Mouse (Mus musculus) stomach, embryonic 15.5 days (tissue): ENCODE measurements around the gene Foxp1. TPM values are rescaled to one million over a fixed set of nuclear protein-coding genes. Genes with fewer than 3 reads are reported as not detected.

Experiments used
- ATAC-seq: fragments of 200-750 bp; cut with Nextera tagmentation; 2 replicates; pipeline ENCODE4 v1.8.0; 2017; ENCODE audit warnings: low read depth, moderate number of reproducible peaks, moderate TSS enrichment; ENCODE audit not compliant: insufficient read depth, low FRiP score
- H3K27ac ChIP-seq: fragments of 300-500 bp; sonication (generic); 2 replicates; pipeline ENCODE4 v1.5.1; 2015; ENCODE audit warnings: mild to moderate bottlenecking, inconsistent platforms
- H3K27me3 ChIP-seq: fragments of 300-500 bp; sonication (generic); replicated peaks from 2 replicates; pipeline ENCODE4 v1.6.1; 2015; ENCODE audit warnings: inconsistent platforms
- H3K36me3 ChIP-seq: fragments of 300-500 bp; sonication (generic); 2 replicates; pipeline ENCODE4 v1.6.1; 2015; ENCODE audit warnings: inconsistent platforms
- H3K4me1 ChIP-seq: fragments of 300-500 bp; sonication (generic); 2 replicates; pipeline ENCODE4 v1.6.1; 2015; ENCODE audit warnings: inconsistent platforms
- H3K4me2 ChIP-seq: fragments of 300-500 bp; sonication (generic); 2 replicates; pipeline ENCODE4 v1.6.1; 2015; ENCODE audit warnings: mild to moderate bottlenecking, inconsistent platforms
- H3K4me3 ChIP-seq: fragments of 300-500 bp; sonication (generic); replicated peaks from 2 replicates; pipeline ENCODE4 v1.5.1; 2015; ENCODE audit warnings: inconsistent platforms
- H3K9ac ChIP-seq: fragments of 300-500 bp; sonication (generic); 2 replicates; pipeline ENCODE4 v1.6.1; 2015; ENCODE audit warnings: inconsistent platforms
- H3K9me3 ChIP-seq: fragments of 300-500 bp; sonication (generic); 2 replicates; pipeline ENCODE4 v1.6.1; 2016; ENCODE audit warnings: inconsistent platforms
- whole genome bisulfite sequencing: fragments of 180-500 bp; shearing (Covaris S2); methylation state at CpG from one replicate; pipeline ENCODE4 v1.1.7; 2015; 5-methylcytosine and 5-hydroxymethylcytosine counted together
- polyA plus RNA-seq: library from polyadenylated mRNA; unstranded; fragments of >200 nt; fragmentation: Nextera tagmentation; extraction: Ambion mirVana; gene quantifications from 2 replicates; pipeline ENCODE4 v1.2.1, GENCODE M21; 2015

The Foxp1 gene
- polyA plus RNA-seq, 1 experiment from 2014 or later = 105 TPM

- no peak overlapping the region for H3K4me2 ChIP-seq
- no peaks in the 10 kb centered on the region for H3K27me3 ChIP-seq
- H3K4me1 ChIP-seq = peaks cover 13% of the 10 kb centered on the region; the same call in 1 of the 2 replicates
- 49% methylated on average over 3 of the region's 3 CpGs for WGBS
- H3K27ac ChIP-seq = no peak overlapping the region
- ATAC-seq = no peak
- H3K9ac ChIP-seq = no peak overlapping the region
- H3K9me3 ChIP-seq = no peaks in the 10 kb centered on the region
- H3K36me3 ChIP-seq = 0 out of 2 replicates have a peak, but pooled peaks cover 7% of the 10 kb centered on the region
- H3K4me3 ChIP-seq = no peak overlapping the region
These were observed 120.2 kb downstream of the Foxp1 start for GRCm38 (mm10) chr6:99402370-99402769.

GRCm38 (mm10) chr6:99401801-99402200, 120.7 kb downstream of the Foxp1 start:
- 63% methylated on average over 6 of the region's 6 CpGs for WGBS
- ATAC-seq = no peak
- H3K4me3 ChIP-seq = no peak overlapping the region
- no peaks in the 10 kb centered on the region for H3K27me3 ChIP-seq
- no peak overlapping the region for H3K9ac ChIP-seq
- H3K9me3 ChIP-seq = no peaks in the 10 kb centered on the region
- H3K36me3 ChIP-seq = 0 out of 2 replicates have a peak, but pooled peaks cover 7% of the 10 kb centered on the region
- 0 out of 2 replicates have a peak overlapping the region, but pooled peaks have one; percentile 38 for H3K27ac ChIP-seq
- no peak overlapping the region for H3K4me2 ChIP-seq
- H3K4me1 ChIP-seq = peaks cover 13% of the 10 kb centered on the region; the same call in 1 of the 2 replicates

GRCm38 (mm10) chr6:99401211-99401610, 121.3 kb downstream of the Foxp1 start:
- 44% methylated on average over 2 of the region's 2 CpGs for WGBS
- Histone ChIP-seq H3K4me1 (peaks cover 13% of the 10 kb centered on the region; the same call in 1 of the 2 replicates), H3K9ac (no peak overlapping the region), H3K27me3 (no peaks in the 10 kb centered on the region), H3K27ac (peak overlapping the region; percentile 38; the same call in 1 of the 2 replicates), H3K4me2 (no peak overlapping the region), H3K36me3 (0 out of 2 replicates have a peak, but pooled peaks cover 7% of the 10 kb centered on the region), H3K4me3 (no peak overlapping the region), H3K9me3 (no peaks in the 10 kb centered on the region)
- no peak for ATAC-seq

GRCm38 (mm10) chr6:99395745-99396144, 126.8 kb downstream of the Foxp1 start:
- Histone ChIP-seq H3K4me1 (no peaks in the 10 kb centered on the region), H3K9ac (no peak overlapping the region), H3K4me2 (no peak overlapping the region), H3K4me3 (no peak overlapping the region), H3K27me3 (no peaks in the 10 kb centered on the region), H3K36me3 (0 out of 2 replicates have a peak, but pooled peaks cover 7% of the 10 kb centered on the region), H3K27ac (no peak overlapping the region), H3K9me3 (no peaks in the 10 kb centered on the region)
- 82% methylated on average over 12 of the region's 12 CpGs for WGBS
- ATAC-seq = no peak

GRCm38 (mm10) chr6:99394801-99395200, 127.7 kb downstream of the Foxp1 start:
- H3K27ac ChIP-seq = no peak overlapping the region

GRCm38 (mm10) chr6:99392484-99392883, 130.0 kb downstream of the Foxp1 start:
- H3K9ac ChIP-seq = no peak overlapping the region
- no peak for ATAC-seq
- no peak overlapping the region for H3K4me2 ChIP-seq
- H3K4me1 ChIP-seq = 0 out of 2 replicates have a peak, but pooled peaks cover 9% of the 10 kb centered on the region
- 0 out of 2 replicates have a peak overlapping the region, but pooled peaks have one; percentile 31 for H3K27ac ChIP-seq
- 84% methylated on average over 6 of the region's 6 CpGs for WGBS
- H3K36me3 ChIP-seq = no peaks in the 10 kb centered on the region
- H3K27me3 ChIP-seq = no peaks in the 10 kb centered on the region
- H3K4me3 ChIP-seq = no peak overlapping the region
- H3K9me3 ChIP-seq = no peaks in the 10 kb centered on the region

More at GRCm38 (mm10) chr6:99394801-99395200, 127.7 kb downstream of the Foxp1 start:
- H3K9me3 ChIP-seq = no peaks in the 10 kb centered on the region
- no peak overlapping the region for H3K9ac ChIP-seq
- ATAC-seq = no peak
- H3K4me2 ChIP-seq = no peak overlapping the region
- H3K27me3 ChIP-seq = no peaks in the 10 kb centered on the region
- 44% methylated on average over 5 of the region's 5 CpGs for WGBS
- H3K4me1 ChIP-seq = 0 out of 2 replicates have a peak, but pooled peaks cover under 1% of the 10 kb centered on the region
- H3K36me3 ChIP-seq = 0 out of 2 replicates have a peak, but pooled peaks cover 7% of the 10 kb centered on the region
- H3K4me3 ChIP-seq = no peak overlapping the region

- ATAC-seq = no peak
These were observed 133.5 kb downstream of the Foxp1 start for GRCm38 (mm10) chr6:99388741-99389675.

GRCm38 (mm10) chr6:99388023-99388422, 134.5 kb downstream of the Foxp1 start:
- Histone ChIP-seq H3K27me3 (no peaks in the 10 kb centered on the region), H3K4me1 (0 out of 2 replicates have a peak, but pooled peaks cover 9% of the 10 kb centered on the region), H3K36me3 (no peaks in the 10 kb centered on the region), H3K9me3 (no peaks in the 10 kb centered on the region), H3K4me3 (no peak overlapping the region), H3K27ac (peak overlapping the region; percentile 82), H3K9ac (no peak overlapping the region), H3K4me2 (no peak overlapping the region)
- WGBS = 86% methylated on average over 5 of the region's 5 CpGs
- ATAC-seq = no peak

More at GRCm38 (mm10) chr6:99388741-99389675, 133.5 kb downstream of the Foxp1 start:
- Histone ChIP-seq H3K27me3 (no peaks in the 10 kb centered on the region), H3K4me2 (peak overlapping the region; percentile 9; the same call in 1 of the 2 replicates), H3K4me3 (no peak overlapping the region), H3K4me1 (0 out of 2 replicates have a peak, but pooled peaks cover 9% of the 10 kb centered on the region), H3K9me3 (no peaks in the 10 kb centered on the region), H3K27ac (peak overlapping the region; percentile 82), H3K9ac (no peak overlapping the region), H3K36me3 (no peaks in the 10 kb centered on the region)
- WGBS = 59% methylated on average over 19 of the region's 19 CpGs

- WGBS = 65% methylated on average over 2 of the region's 2 CpGs
- Histone ChIP-seq H3K4me3 (no peak overlapping the region), H3K4me1 (0 out of 2 replicates have a peak, but pooled peaks cover 9% of the 10 kb centered on the region), H3K9ac (no peak overlapping the region), H3K27me3 (no peaks in the 10 kb centered on the region), H3K36me3 (no peaks in the 10 kb centered on the region), H3K4me2 (no peak overlapping the region), H3K27ac (no peak overlapping the region), H3K9me3 (no peaks in the 10 kb centered on the region)
- no peak for ATAC-seq
These were observed 137.4 kb downstream of the Foxp1 start for GRCm38 (mm10) chr6:99385059-99385604.

- WGBS = 68% methylated on average over 4 of the region's 4 CpGs
- 0 out of 2 replicates have a peak, but pooled peaks cover under 1% of the 10 kb centered on the region for H3K4me1 ChIP-seq
- no peak overlapping the region for H3K27ac ChIP-seq
- no peaks in the 10 kb centered on the region for H3K9me3 ChIP-seq
- H3K4me2 ChIP-seq = no peak overlapping the region
- H3K9ac ChIP-seq = no peak overlapping the region
- no peaks in the 10 kb centered on the region for H3K36me3 ChIP-seq
- ATAC-seq = no peak
- no peaks in the 10 kb centered on the region for H3K27me3 ChIP-seq
- no peak overlapping the region for H3K4me3 ChIP-seq
These were observed 138.6 kb downstream of the Foxp1 start for GRCm38 (mm10) chr6:99383846-99384472.

- ATAC-seq = no peak
- no peak overlapping the region for H3K27ac ChIP-seq
These were observed 142.4 kb downstream of the Foxp1 start for GRCm38 (mm10) chr6:99380146-99380545.

More at GRCm38 (mm10) chr6:99380146-99380545, 142.4 kb downstream of the Foxp1 start:
- Histone ChIP-seq H3K27me3 (no peaks in the 10 kb centered on the region), H3K4me3 (no peak overlapping the region), H3K4me1 (0 out of 2 replicates have a peak, but pooled peaks cover 7% of the 10 kb centered on the region), H3K9ac (no peak overlapping the region), H3K4me2 (no peak overlapping the region), H3K36me3 (no peaks in the 10 kb centered on the region), H3K9me3 (no peaks in the 10 kb centered on the region)
- 73% methylated on average over 5 of the region's 5 CpGs for WGBS
